Mouse (Mus musculus): Measurements from ENCODE around the gene Nop53.

- TF ChIP-seq POLR2A (IDR thresholded peaks at IDR 0.05; ENCODE audit: insufficient read depth, low read length) (no peak), CTCF (IDR thresholded peaks at IDR 0.05; ENCODE audit: low read depth, low read length) (no peak)
These were observed 1.6 kb downstream of the Nop53 start for GRCm38 (mm10) chr7:15944311-15944710.
